Mouse (Mus musculus): Measurements from ENCODE around the gene S100a3.

S100a3 gene

GRCm38 (mm10) chr3:90617586-90617985 lies 57.2 kb downstream of the S100a3 start:
- ATAC-seq (ENCODE audit: insufficient number of reproducible peaks, low FRiP score, low TSS enrichment), result no peak

GRCm38 (mm10) chr3:90621552-90621951 lies 61.2 kb downstream of the S100a3 start:
- ATAC-seq (ENCODE audit: insufficient number of reproducible peaks, low FRiP score, low TSS enrichment), result no peak

- ATAC-seq (ENCODE audit: insufficient number of reproducible peaks, low FRiP score, low TSS enrichment), result no peak
Observed at GRCm38 (mm10) chr3:90623435-90624071, 63.2 kb downstream of the S100a3 start.

GRCm38 (mm10) chr3:90625496-90625895 lies 65.1 kb downstream of the S100a3 start:
- no peak for ATAC-seq (ENCODE audit: insufficient number of reproducible peaks, low FRiP score, low TSS enrichment)

DNA sequence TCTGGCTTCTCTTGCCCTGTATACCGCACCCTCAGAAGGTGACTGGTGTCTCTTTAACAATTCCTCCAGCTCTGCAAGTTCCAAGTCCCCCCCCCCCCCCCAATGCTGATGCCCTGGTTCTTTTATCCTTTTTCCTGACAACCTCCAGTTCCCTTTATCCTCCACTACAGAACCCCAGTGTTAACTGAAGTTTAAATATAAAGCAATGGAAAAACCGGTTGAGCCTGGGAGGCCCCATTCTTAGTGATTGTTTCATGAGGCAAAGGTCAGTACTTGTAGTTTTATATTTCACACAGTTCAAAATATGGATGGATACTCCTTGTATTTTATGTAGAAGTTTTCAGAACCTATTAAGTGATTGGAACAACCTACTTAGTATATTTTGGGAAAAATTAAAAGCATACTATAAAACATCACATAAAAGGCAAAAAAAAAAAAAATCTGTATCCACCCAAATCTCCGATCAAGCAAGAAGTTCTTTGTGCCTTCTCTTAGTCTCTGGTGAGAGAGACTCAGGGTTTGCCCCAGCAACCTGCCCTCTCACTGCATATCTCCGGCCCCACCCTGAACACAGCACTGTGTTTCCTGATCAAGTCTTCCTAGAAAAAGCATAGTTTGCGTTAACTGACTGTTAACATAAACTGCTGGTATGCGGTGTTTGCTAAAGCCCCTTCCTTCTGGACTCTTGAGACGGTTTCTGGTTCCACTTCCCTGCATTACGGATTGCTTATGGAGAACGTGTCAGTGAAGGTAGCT lies 66.1 kb downstream of the S100a3 start:
- ATAC-seq (ENCODE audit: insufficient number of reproducible peaks, low FRiP score, low TSS enrichment), result no peak

GRCm38 (mm10) chr3:90627366-90627765 lies 67.0 kb downstream of the S100a3 start:
- no peak for ATAC-seq (ENCODE audit: insufficient number of reproducible peaks, low FRiP score, low TSS enrichment)

DNA sequence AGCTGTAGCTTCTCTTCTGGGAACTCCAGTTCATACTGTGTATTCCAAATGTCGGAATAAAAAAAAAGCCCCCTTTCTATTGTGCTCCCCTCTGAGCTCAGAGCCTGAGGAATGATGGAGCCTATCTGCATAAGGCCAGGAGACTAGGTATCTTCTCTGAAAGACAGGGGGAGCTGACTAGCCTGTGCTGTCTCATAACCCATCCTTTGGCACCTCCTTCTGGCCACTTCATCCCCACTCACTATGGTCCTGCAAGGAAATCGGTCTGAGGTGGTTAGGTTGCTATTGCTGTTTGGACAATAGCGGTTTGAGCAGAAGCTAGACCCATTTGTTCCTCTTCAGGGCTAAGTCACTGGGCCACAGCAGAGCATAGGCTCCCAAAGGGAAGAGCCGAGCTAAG lies 67.4 kb downstream of the S100a3 start:
- no peak for ATAC-seq (ENCODE audit: insufficient number of reproducible peaks, low FRiP score, low TSS enrichment)

- ATAC-seq (ENCODE audit: insufficient number of reproducible peaks, low FRiP score, low TSS enrichment), result no peak
Observed at GRCm38 (mm10) chr3:90629298-90629697, 68.9 kb downstream of the S100a3 start.

GRCm38 (mm10) chr3:90631984-90632383 lies 71.6 kb downstream of the S100a3 start:
- no peak for ATAC-seq (ENCODE audit: insufficient number of reproducible peaks, low FRiP score, low TSS enrichment)

DNA sequence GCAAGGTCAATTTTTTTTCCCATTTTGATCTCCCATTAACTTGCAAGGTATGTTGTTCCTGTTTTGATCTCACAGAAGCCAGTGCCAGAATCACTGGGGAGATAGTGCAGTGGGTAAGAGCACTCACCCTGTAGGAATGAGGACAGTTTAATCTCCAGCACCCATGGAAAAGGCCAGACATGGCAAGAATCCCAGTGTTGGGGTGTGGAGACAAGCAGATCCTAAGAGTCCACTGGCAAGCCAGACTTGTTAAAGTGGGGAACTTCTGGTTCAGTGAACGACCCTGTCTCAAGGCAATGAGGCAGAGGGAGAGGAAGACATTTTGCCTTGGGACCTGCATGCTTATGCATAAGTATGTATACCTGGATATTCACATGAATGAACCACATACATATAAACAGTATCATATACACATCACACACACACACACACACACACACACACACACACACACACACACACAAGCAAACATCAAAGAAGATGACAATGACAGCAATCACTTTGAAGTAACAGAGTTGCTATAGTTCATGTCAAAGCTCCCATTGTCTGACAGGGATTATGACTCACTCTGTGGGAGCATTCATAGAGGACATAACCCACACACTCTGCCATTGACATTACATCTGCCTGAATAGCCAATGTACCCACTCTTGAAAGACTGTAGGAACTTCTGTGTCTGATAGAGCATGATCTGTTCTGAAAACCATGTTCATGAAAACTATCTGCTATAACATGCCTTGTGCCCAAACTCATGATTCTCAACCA lies 78.3 kb downstream of the S100a3 start:
- no peak for ATAC-seq (ENCODE audit: insufficient number of reproducible peaks, low FRiP score, low TSS enrichment)

DNA sequence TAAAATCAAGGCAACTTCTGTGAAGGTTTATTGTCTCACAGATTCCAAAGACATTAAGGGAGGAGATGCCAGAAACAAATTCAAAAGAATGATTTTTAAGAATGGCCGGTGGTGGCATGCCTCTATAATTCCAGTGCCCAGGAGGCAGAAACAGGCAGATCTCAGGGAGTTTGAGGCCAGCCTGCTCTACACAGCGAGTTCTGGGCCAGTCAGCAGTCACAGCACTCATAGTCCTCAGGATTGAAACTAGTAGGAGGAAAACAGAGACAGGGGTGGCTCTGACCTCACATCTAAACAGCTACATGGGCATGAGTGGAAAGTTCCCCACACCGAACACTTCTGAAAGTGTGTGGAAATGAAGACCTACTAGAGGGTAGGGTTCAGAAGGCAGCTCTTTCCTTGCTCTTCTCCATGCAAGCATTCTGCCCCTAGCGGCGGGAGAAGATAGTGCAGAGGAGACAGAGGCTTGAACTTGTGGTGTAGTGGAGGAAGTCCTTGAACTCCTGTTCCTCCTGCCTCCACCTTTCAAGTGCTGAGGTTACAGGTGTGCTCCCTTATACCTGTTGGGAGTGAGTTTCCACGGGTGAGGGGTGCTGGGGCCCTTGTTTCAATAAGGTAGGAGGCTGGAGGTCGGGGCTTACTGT lies 79.3 kb downstream of the S100a3 start:
- no peak for ATAC-seq (ENCODE audit: insufficient number of reproducible peaks, low FRiP score, low TSS enrichment)

DNA sequence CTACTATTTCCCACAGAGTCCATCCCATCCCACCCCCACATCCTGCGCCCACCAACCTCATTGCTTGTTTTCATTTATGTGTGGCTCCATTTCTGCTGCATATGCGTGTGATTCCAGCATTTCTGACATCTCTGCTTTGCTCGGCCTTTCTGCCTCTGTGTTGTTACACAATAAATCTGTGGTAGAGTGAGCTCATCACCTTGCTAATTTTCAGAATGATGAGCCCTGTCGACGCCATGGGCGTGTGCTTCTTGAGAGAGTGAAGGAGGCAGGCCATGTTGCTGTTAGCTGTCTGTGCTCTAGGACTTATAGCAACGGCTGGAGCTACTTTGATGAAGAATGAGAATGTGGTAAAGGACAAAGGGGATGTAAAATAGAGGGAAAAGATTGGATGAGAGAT lies 80.6 kb downstream of the S100a3 start:
- no peak for ATAC-seq (ENCODE audit: insufficient number of reproducible peaks, low FRiP score, low TSS enrichment)

DNA sequence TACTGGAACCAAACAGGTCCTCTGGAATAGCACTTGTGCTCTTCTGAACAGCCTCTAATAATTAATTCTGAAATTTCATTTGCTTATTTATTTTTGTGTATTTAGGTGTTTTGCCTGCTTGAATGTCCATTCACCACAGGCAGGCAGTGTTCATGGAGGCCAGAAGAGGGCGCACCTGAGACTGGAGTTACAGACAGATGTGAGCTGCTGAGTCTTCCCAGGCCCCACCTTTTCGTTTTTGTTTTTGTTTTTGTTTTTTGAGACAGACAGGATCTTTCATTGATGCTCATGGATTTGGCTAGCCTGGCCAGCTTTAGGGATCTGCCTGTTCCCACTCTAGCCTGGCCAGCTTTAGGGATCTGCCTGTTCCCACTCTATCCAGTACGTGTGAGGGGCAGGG lies 83.8 kb downstream of the S100a3 start:
- no peak for ATAC-seq (ENCODE audit: insufficient number of reproducible peaks, low FRiP score, low TSS enrichment)

- no peak for ATAC-seq (ENCODE audit: insufficient number of reproducible peaks, low FRiP score, low TSS enrichment)
Observed at GRCm38 (mm10) chr3:90647291-90647690, 86.9 kb downstream of the S100a3 start.

GRCm38 (mm10) chr3:90648981-90649380 lies 88.6 kb downstream of the S100a3 start:
- ATAC-seq (ENCODE audit: insufficient number of reproducible peaks, low FRiP score, low TSS enrichment), result no peak

- ATAC-seq (ENCODE audit: insufficient number of reproducible peaks, low FRiP score, low TSS enrichment), result no peak
Observed at GRCm38 (mm10) chr3:90649832-90650231, 89.5 kb downstream of the S100a3 start.
